Mouse (Mus musculus) stomach, postnatal 0 days (tissue): ENCODE data around the gene Necab2. TPM values are rescaled to one million over a fixed set of nuclear protein-coding genes. Genes with fewer than 3 reads are reported as not detected.
A peak's percentile ranks its signal among the peaks of the same experiment; 100 is the strongest.

Source experiments
- ATAC-seq: fragments of 200-750 bp; cut with Nextera tagmentation; 2 replicates; pipeline ENCODE4 v1.8.0; 2017; ENCODE audit not compliant: low FRiP score, low TSS enrichment
- DNase-seq: peaks from one replicate; pipeline ENCODE4 v3.0.0-alpha.2; 2016; ENCODE audit warnings: low spot score
- H3K27ac ChIP-seq: fragments of 300-500 bp; sonication (generic); replicated peaks from 2 replicates; pipeline ENCODE4 v1.5.1; 2014; ENCODE audit warnings: mild to moderate bottlenecking, control low read depth
- H3K27me3 ChIP-seq: fragments of 300-500 bp; sonication (generic); 2 replicates; pipeline ENCODE4 v1.6.1; 2014; ENCODE audit warnings: low read length; ENCODE audit not compliant: control insufficient read depth, insufficient read depth
- H3K36me3 ChIP-seq: fragments of 300-500 bp; sonication (generic); 2 replicates; pipeline ENCODE4 v1.6.1; 2014; ENCODE audit warnings: low read length, mixed read lengths; ENCODE audit not compliant: control insufficient read depth, insufficient read depth
- H3K4me1 ChIP-seq: fragments of 300-500 bp; sonication (generic); replicated peaks from 2 replicates; pipeline ENCODE4 v1.6.1; 2014; ENCODE audit warnings: antibody characterized with exemption; ENCODE audit not compliant: control insufficient read depth, insufficient read depth
- H3K4me2 ChIP-seq: fragments of 300-500 bp; sonication (generic); replicated peaks from 2 replicates; pipeline ENCODE4 v1.6.1; 2014; ENCODE audit warnings: low read depth, mild to moderate bottlenecking, control low read depth, moderate library complexity
- H3K4me3 ChIP-seq: fragments of 300-500 bp; sonication (generic); 2 replicates; pipeline ENCODE4 v1.5.1; 2014; ENCODE audit warnings: low read depth, low read length, control low read depth
- H3K9ac ChIP-seq: fragments of 300-500 bp; sonication (generic); 2 replicates; pipeline ENCODE4 v1.6.1; 2014; ENCODE audit warnings: mild to moderate bottlenecking, low read length, control low read depth, mixed read lengths
- H3K9me3 ChIP-seq: fragments of 300-500 bp; sonication (generic); 2 replicates; pipeline ENCODE4 v1.6.1; 2016; ENCODE audit warnings: low read length; ENCODE audit not compliant: control insufficient read depth
- CTCF ChIP-seq: IDR thresholded peaks from 2 replicates; pipeline ENCODE4 v1.5.1; 2016; ENCODE audit warnings: antibody characterized with exemption, low read depth, mild to moderate bottlenecking, moderate library complexity
- EP300 ChIP-seq: optimal IDR thresholded peaks from 2 replicates; pipeline ENCODE3; 2016; ENCODE audit warnings: antibody characterized with exemption
- WGBS: fragments of 180-500 bp; shearing (Covaris S2); extraction: QIAGEN DNeasy Blood & Tissue Kit; methylation state at CpG from one replicate; pipeline ENCODE4 v1.1.7; 2014; 5-methylcytosine and 5-hydroxymethylcytosine counted together
- polyA plus RNA-seq: library from polyadenylated mRNA; unstranded; fragments of >200 nt; fragmentation: Nextera tagmentation; extraction: Ambion mirVana; gene quantifications from 2 replicates; pipeline ENCODE4 v1.2.1, GENCODE M21; 2015

Gene Necab2
- 1.5 and 1.6 TPM in 2 replicates for polyA plus RNA-seq

DNA sequence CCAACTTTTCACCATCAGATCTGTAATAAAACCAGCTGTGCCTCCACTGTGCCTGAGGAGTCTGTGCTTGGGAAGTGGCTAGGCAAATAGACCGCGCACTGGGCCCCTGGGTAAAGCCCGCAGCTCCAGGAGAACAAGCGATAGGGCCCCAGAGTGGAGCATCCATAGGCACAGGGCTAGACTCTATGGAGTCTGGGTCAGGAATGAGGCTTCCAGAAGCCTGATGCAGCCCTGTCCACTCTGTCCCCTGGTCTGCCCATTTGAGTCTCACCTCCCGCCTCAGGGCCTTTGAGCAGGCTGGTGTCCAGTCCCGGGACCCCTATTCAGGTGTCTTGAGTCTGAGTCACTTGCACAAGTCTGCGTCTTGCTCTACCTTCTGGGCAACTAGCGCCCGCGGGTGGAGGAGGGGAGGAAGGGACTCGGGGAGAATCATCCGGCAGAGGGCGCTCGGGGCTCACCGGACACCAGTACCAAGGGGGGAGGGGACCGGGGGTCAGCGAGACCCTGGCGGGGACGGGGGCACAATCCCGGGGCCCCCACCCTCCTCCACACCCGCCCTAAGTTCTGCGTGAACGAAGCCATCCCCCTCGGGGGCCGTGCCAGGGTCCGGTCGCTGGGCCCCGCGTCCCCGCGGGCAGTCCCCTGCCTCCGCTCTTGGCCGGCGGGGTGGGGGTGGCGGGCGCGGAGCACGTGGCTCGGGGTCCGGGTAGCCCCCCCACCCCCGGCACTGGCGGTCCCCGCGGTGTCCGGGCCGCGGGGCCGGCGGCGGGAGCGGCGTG lies at the start of gene Necab2:
Gene Necab2 (plus strand): TSS at position 509 of the 779 bp plus-strand sequence.
- Histone ChIP-seq H3K4me3 (peak within 1 kb of the TSS; percentile 53), H3K4me1 (no peaks in the 10 kb centered on the region), H3K9me3 (no peaks in the 10 kb centered on the region), H3K9ac (peak within 1 kb of the TSS; percentile 57), H3K36me3 (peaks cover 5% of the 10 kb centered on the region; the same call in 1 of the 2 replicates), H3K27me3 (peaks cover 3% of the 10 kb centered on the region; the same call in 1 of the 2 replicates), H3K27ac (no peak within 1 kb of the TSS), H3K4me2 (peak within 1 kb of the TSS; percentile 98)
- ATAC-seq (peak; percentile 42), DNase-seq (peak; percentile 88)
- no peak for TF ChIP-seq EP300
- peak; percentile 82 for TF ChIP-seq CTCF
- 1% methylated on average over 37 of the region's 52 CpGs for WGBS

DNA sequence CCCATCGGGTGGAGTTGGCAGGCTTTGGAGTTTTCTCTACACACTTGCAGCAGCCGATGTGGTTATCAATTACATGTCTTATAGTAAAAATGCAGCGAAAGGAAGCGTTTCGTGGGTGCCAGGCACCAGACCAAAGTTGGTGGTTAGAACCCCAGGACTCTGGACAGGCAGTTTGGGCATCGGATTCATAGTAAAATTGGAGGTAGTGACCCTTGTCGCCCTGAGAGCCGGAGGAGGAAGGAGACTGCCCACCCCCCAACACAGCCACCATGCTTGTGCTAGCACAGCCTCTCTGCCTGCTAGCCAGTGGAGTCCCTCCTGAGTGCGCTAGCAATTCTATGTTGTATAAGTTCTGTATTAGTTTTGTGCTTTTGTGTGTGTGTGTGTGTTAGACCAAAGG lies 48.0 kb upstream of the Necab2 start:
- H3K4me2 ChIP-seq, result no peak overlapping the region
- H3K36me3 ChIP-seq, result peaks cover 7% of the 10 kb centered on the region; the same call in 1 of the 2 replicates
- ATAC-seq (no peak), DNase-seq (no peak)
- H3K4me1 ChIP-seq, result peaks cover 3% of the 10 kb centered on the region; the same call in 1 of the 2 replicates
- H3K9ac ChIP-seq, result no peak overlapping the region
- TF ChIP-seq EP300, result no peak
- no peak for TF ChIP-seq CTCF
- no peak overlapping the region for H3K4me3 ChIP-seq
- no peak overlapping the region for H3K27ac ChIP-seq
- H3K27me3 ChIP-seq, result no peaks in the 10 kb centered on the region
- H3K9me3 ChIP-seq, result no peaks in the 10 kb centered on the region
- 89% methylated on average over 9 of the region's 9 CpGs for WGBS

DNA sequence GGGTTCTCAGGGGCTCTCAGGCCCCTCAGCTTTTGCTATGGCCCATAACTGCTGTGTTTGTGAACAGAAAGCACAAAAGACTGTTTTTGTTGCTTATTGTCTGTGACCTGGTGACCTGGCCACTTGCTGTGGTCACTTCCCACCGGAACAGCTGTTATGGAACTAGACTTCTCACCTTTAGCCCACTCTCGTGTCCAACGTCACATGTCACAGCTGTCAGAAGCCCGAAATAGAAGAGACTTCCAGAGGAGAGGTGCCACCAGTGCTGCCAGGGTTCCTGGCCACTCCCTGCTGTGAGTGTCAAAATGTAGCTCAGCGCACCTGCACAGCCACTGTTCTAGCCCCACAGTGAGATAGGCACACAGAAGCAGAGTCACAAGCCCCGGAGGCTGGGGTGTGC lies 47.3 kb upstream of the Necab2 start:
- Histone ChIP-seq H3K9me3 (no peaks in the 10 kb centered on the region), H3K4me3 (no peak overlapping the region), H3K9ac (no peak overlapping the region), H3K36me3 (peaks cover 7% of the 10 kb centered on the region; the same call in 1 of the 2 replicates), H3K4me2 (no peak overlapping the region), H3K27ac (no peak overlapping the region), H3K4me1 (peaks cover 2% of the 10 kb centered on the region; the same call in 1 of the 2 replicates), H3K27me3 (no peaks in the 10 kb centered on the region)
- WGBS, result 80% methylated on average over 6 of the region's 6 CpGs
- TF ChIP-seq CTCF, result no peak
- ATAC-seq (no peak), DNase-seq (no peak)

DNA sequence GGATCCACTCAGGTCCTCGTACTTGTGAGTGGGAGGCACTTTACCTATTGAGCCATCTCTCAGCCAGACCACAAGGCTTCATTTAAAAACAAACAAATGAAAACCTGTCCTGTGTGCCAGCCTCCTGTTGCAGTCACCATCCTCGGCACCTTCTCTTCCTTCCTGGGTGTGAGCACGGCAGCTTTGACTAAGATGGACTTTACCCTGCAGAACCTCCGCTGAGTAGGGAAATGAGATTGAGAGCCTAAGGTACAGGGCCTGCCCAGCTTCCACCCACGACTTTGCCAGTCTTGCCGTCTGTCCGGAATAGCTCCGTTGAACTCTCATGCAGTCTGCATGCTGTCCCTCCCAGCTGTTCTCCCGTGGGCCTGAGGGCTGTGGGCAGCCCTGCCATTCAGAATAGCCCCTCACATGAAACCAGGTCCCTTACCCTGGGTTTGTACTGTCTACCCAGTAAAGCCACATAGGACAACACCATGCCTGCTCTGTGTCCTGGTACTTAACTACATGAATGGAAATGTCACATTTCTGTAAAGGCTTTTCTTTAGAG lies 46.3 kb upstream of the Necab2 start:
- H3K4me2 ChIP-seq, result no peak overlapping the region
- WGBS, result 67% methylated on average over 9 of the region's 9 CpGs
- no peak for TF ChIP-seq EP300
- no peak for TF ChIP-seq CTCF
- no peaks in the 10 kb centered on the region for H3K9me3 ChIP-seq
- peak; percentile 66 for DNase-seq
- H3K4me1 ChIP-seq, result no peaks in the 10 kb centered on the region
- H3K27ac ChIP-seq, result 0 out of 2 replicates have a peak overlapping the region, but pooled peaks have one; percentile 35
- H3K9ac ChIP-seq, result no peak overlapping the region
- no peaks in the 10 kb centered on the region for H3K27me3 ChIP-seq
- H3K36me3 ChIP-seq, result peaks cover 7% of the 10 kb centered on the region; the same call in 1 of the 2 replicates
- no peak overlapping the region for H3K4me3 ChIP-seq
- ATAC-seq, result peak; percentile 81

DNA sequence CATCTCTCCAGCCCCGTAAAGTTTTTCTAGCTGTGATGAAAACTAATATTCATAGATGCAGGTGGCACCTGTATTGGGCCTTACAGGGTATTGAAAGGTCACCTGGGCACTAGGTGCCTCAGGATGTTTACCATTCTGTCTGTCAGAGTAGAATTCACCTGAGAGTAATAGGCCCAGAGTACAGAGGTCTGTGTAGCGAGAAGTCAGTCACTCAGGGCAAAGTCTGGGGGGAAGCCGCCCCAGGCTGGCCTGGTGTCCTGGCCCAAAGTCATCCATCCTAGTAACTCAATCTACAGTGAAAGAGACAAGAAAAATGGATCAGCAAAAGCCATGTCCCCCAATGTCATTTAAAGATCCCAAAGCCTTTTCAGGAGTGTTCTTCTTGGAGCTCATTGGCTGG lies 45.6 kb upstream of the Necab2 start:
- H3K36me3 ChIP-seq, result peaks cover 7% of the 10 kb centered on the region; the same call in 1 of the 2 replicates
- H3K9me3 ChIP-seq, result no peaks in the 10 kb centered on the region
- no peak for TF ChIP-seq CTCF
- no peak for TF ChIP-seq EP300
- no peak overlapping the region for H3K4me2 ChIP-seq
- ATAC-seq (no peak), DNase-seq (no peak)
- H3K27me3 ChIP-seq, result no peaks in the 10 kb centered on the region
- no peaks in the 10 kb centered on the region for H3K4me1 ChIP-seq
- WGBS, result 56% methylated on average over 3 of the region's 3 CpGs
- H3K4me3 ChIP-seq, result no peak overlapping the region
- H3K9ac ChIP-seq, result no peak overlapping the region
- no peak overlapping the region for H3K27ac ChIP-seq

DNA sequence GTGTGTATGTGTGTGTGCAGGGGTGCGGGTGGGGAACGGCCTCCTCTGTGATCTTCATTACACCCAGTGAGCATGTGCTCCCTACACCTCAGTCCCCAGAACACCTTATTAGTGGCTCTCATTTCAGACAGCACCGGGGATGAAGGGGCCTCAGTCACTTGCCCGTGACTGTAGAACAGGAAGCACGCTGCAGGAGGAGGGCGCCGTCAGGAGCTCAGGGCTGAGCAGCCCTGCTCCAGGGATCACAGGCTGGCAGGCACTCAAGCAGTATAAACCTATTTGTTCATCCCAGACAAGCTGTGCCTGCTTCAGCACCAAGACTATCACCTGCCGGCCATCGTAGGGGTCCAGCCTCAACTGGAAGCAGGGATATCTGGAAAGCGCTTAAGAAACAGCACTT lies 42.6 kb upstream of the Necab2 start:
- WGBS, result 81% methylated on average over 10 of the region's 10 CpGs

More for the DNA sequence above, 42.6 kb upstream of the Necab2 start:
- Histone ChIP-seq H3K36me3 (peaks cover 16% of the 10 kb centered on the region), H3K9me3 (no peaks in the 10 kb centered on the region), H3K4me1 (no peaks in the 10 kb centered on the region), H3K4me2 (no peak overlapping the region), H3K9ac (no peak overlapping the region), H3K27me3 (no peaks in the 10 kb centered on the region), H3K4me3 (no peak overlapping the region), H3K27ac (no peak overlapping the region)
- TF ChIP-seq EP300 (no peak), CTCF (no peak)
- ATAC-seq (no peak), DNase-seq (no peak)
